Mouse (Mus musculus): ENCODE measurements around the gene Olfr1102. TPM values are rescaled to one million over a fixed set of nuclear protein-coding genes. Genes with fewer than 3 reads are reported as not detected.

Gene Olfr1102
- polyA plus RNA-seq (2011; ENCODE audit: insufficient read length, low read depth, missing spikeins): not detected in 2 replicates

DNA sequence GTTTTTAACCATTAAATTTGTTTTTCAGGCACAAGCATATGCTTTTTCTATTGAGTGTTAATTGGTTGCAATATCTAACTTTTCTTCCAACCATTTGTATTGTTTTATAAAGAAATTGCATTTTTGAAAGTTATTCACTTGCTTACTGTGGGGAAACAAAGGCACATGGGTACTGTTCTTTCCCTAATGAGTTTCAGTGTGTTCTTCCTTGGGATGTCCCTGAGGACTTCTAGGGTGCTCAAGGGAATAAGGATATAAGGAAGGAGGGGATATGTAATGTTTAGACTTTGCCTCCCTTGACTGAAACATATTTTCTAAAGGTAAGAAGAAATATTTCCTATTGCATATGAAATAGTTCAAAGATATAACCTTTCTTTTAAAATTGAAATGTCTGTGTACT is at the start of gene Olfr1102:
Gene Olfr1102, plus strand, starts transcription at position 301 of the 400 bp plus-strand sequence.
- TF ChIP-seq POLR2A (IDR thresholded peaks at IDR 0.05; ENCODE audit: low read depth, low read length) (no peak), CTCF (IDR thresholded peaks at IDR 0.05; ENCODE audit: borderline replicate concordance, insufficient read depth, low read length) (no peak)
- Histone ChIP-seq H3K27ac (ENCODE audit: insufficient read depth, low read length) (no peak within 1 kb of the TSS), H3K4me3 (ENCODE audit: insufficient read depth, low read length) (no peak within 1 kb of the TSS), H3K4me1 (ENCODE audit: control insufficient read depth, insufficient read depth, low read length) (no peaks in the 10 kb centered on the region)

DNA sequence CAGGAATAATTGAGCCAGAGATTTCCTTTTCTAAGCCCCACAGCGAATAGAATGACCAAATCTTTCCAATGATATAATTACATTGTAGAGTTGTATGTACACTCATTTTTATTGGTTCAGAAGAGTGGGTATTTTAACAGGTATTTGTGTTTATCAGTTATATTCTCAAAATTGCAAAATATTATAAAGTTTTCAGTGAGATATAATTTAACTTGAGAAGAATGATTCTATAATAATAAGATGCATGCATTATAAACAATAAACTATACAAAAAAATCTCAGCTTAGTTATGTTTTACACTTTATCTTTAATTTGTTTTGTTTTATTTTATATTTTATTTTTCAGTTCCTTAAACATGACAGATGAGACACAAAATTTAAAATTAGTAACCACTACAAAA is 37.6 kb upstream of the Olfr1102 start, which contains the start of gene Olfr1099:
Gene Olfr1099, minus strand, starts transcription at position 101 of the 400 bp plus-strand sequence.
- Histone ChIP-seq H3K4me3 (ENCODE audit: insufficient read depth, low read length) (no peak within 1 kb of the TSS), H3K4me1 (ENCODE audit: control insufficient read depth, insufficient read depth, low read length) (no peaks in the 10 kb centered on the region), H3K27ac (ENCODE audit: insufficient read depth, low read length) (no peak within 1 kb of the TSS)
- TF ChIP-seq POLR2A (IDR thresholded peaks at IDR 0.05; ENCODE audit: low read depth, low read length) (no peak), CTCF (IDR thresholded peaks at IDR 0.05; ENCODE audit: borderline replicate concordance, insufficient read depth, low read length) (no peak)

DNA sequence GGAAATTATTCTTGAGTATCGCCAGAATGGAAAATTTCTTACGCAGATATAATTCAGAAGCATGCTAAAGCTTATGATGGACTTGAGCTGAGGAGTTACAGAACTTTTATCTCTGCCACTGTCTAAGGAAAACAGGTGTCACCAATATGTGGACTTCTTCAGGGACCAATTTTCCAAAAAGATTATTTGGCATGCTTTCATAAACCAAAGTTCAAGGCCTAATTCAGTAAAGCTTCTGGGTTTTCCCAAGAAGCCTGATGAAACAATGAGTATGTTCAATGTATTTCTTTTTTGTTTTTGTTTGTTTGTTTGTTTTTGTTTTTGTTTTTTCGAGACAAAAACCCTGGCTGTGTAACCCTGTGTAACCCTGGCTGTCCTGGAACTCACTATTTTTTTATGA is 18.3 kb upstream of the Olfr1102 start, which contains the start of gene Olfr1100:
Gene Olfr1100, minus strand, starts transcription at position 101 of the 400 bp plus-strand sequence.
- TF ChIP-seq POLR2A (IDR thresholded peaks at IDR 0.05; ENCODE audit: low read depth, low read length): no peak
- no peak within 1 kb of the TSS for H3K4me3 ChIP-seq (ENCODE audit: insufficient read depth, low read length)
- no peaks in the 10 kb centered on the region for H3K4me1 ChIP-seq (ENCODE audit: control insufficient read depth, insufficient read depth, low read length)
- no peak within 1 kb of the TSS for H3K27ac ChIP-seq (ENCODE audit: insufficient read depth, low read length)

DNA sequence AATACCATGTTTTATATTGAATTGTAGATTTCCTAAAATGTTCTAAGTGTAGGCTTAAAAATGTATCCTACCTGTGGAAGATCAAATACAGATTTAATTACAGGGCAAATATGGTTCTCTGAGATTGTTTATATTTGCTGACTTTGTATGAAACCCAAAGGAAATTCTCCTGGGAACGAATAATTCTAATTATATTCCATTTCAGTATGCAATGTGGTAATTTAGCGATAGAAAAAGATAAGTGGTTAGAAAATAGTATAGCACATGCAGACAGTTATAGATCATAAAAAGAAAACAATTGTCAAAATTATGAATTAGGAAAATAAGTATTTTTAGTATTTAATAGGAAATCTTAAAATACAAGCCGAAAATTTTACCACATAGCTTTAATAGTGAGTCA is 7.1 kb upstream of the Olfr1102 start, which contains the start of gene Olfr1101:
Gene Olfr1101, minus strand, starts transcription at position 101 of the 400 bp plus-strand sequence.
- H3K4me3 ChIP-seq (ENCODE audit: insufficient read depth, low read length): no peak within 1 kb of the TSS
- H3K27ac ChIP-seq (ENCODE audit: insufficient read depth, low read length): no peak within 1 kb of the TSS
- TF ChIP-seq CTCF (IDR thresholded peaks at IDR 0.05; ENCODE audit: borderline replicate concordance, insufficient read depth, low read length) (no peak), POLR2A (IDR thresholded peaks at IDR 0.05; ENCODE audit: low read depth, low read length) (no peak)
- H3K4me1 ChIP-seq (ENCODE audit: control insufficient read depth, insufficient read depth, low read length): no peaks in the 10 kb centered on the region

GRCm38 (mm10) chr2:87026980-87027379 is 28.8 kb downstream of the Olfr1102 start, which contains the start of gene Olfr1104:
TSS of gene Olfr1104 (minus strand) at chr2:87027080.
- H3K27ac ChIP-seq (ENCODE audit: insufficient read depth, low read length): no peak within 1 kb of the TSS
- no peak within 1 kb of the TSS for H3K4me3 ChIP-seq (ENCODE audit: insufficient read depth, low read length)
- TF ChIP-seq POLR2A (IDR thresholded peaks at IDR 0.05; ENCODE audit: low read depth, low read length) (no peak), CTCF (IDR thresholded peaks at IDR 0.05; ENCODE audit: borderline replicate concordance, insufficient read depth, low read length) (no peak)
- H3K4me1 ChIP-seq (ENCODE audit: control insufficient read depth, insufficient read depth, low read length): no peaks in the 10 kb centered on the region

DNA sequence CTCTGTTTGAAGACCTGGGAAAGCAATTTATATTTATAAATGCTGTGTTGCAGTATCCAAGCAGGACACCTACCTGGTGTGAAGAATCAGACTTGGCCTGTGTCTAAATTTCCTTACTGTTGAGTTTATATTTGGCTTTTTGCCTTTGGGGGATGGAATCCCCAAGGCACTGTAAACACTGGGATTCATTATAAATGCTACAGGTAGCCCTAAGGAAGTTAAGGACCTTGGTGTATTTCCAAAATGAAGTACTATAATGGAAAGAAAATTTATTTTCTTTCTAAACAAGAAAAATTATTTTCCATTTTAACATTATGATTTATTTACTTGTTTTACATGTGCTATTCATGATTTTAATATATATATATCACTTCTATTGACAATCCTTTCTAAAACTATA is 38.2 kb downstream of the Olfr1102 start, which contains the start of gene Olfr1105:
Gene Olfr1105, minus strand, starts transcription at position 101 of the 400 bp plus-strand sequence.
- no peak within 1 kb of the TSS for H3K4me3 ChIP-seq (ENCODE audit: insufficient read depth, low read length)
- no peaks in the 10 kb centered on the region for H3K4me1 ChIP-seq (ENCODE audit: control insufficient read depth, insufficient read depth, low read length)
- no peak for TF ChIP-seq CTCF (IDR thresholded peaks at IDR 0.05; ENCODE audit: borderline replicate concordance, insufficient read depth, low read length)
- TF ChIP-seq POLR2A (IDR thresholded peaks at IDR 0.05; ENCODE audit: low read depth, low read length): no peak
- no peak within 1 kb of the TSS for H3K27ac ChIP-seq (ENCODE audit: insufficient read depth, low read length)

- Histone ChIP-seq H3K27ac (ENCODE audit: insufficient read depth, low read length) (no peak within 1 kb of the TSS), H3K4me1 (ENCODE audit: control insufficient read depth, insufficient read depth, low read length) (no peaks in the 10 kb centered on the region), H3K4me3 (ENCODE audit: insufficient read depth, low read length) (no peak within 1 kb of the TSS)
- no peak for TF ChIP-seq POLR2A (IDR thresholded peaks at IDR 0.05; ENCODE audit: low read depth, low read length)
- TF ChIP-seq CTCF (IDR thresholded peaks at IDR 0.05; ENCODE audit: borderline replicate concordance, insufficient read depth, low read length): no peak
These were observed 54.0 kb downstream of the Olfr1102 start, which contains the start of gene Olfr1106 for GRCm38 (mm10) chr2:87052173-87052572. TSS of gene Olfr1106 (minus strand) at chr2:87052273.

Other genes with a start within 250 kb of the Olfr1102 start
- gene Olfr1090, start 239.4 kb upstream of the Olfr1102 start, polyA plus RNA-seq (2011; ENCODE audit: insufficient read length, low read depth, missing spikeins): not detected in 2 replicates
- gene Olfr1093, start 215.9 kb upstream of the Olfr1102 start, polyA plus RNA-seq (2011; ENCODE audit: insufficient read length, low read depth, missing spikeins): not detected in 2 replicates
- gene Olfr141, start 188.4 kb upstream of the Olfr1102 start, polyA plus RNA-seq (2011; ENCODE audit: insufficient read length, low read depth, missing spikeins): not detected in 2 replicates
- not detected in 2 replicates for gene Olfr1094, start 173.7 kb upstream of the Olfr1102 start, polyA plus RNA-seq (2011; ENCODE audit: insufficient read length, low read depth, missing spikeins)
- not detected in 2 replicates for gene Olfr1095, start 146.7 kb upstream of the Olfr1102 start, polyA plus RNA-seq (2011; ENCODE audit: insufficient read length, low read depth, missing spikeins)
- not detected in 2 replicates for gene Gm13723, start 123.6 kb upstream of the Olfr1102 start, polyA plus RNA-seq (2011; ENCODE audit: insufficient read length, low read depth, missing spikeins)
- not detected in 2 replicates for gene Olfr1097, start 106.2 kb upstream of the Olfr1102 start, polyA plus RNA-seq (2011; ENCODE audit: insufficient read length, low read depth, missing spikeins)
- gene Olfr1098, start 73.9 kb upstream of the Olfr1102 start, polyA plus RNA-seq (2011; ENCODE audit: insufficient read length, low read depth, missing spikeins): not detected in 2 replicates
- not detected in 2 replicates for gene Olfr1099, start 37.7 kb upstream of the Olfr1102 start, polyA plus RNA-seq (2011; ENCODE audit: insufficient read length, low read depth, missing spikeins)
- gene Olfr1100, start 18.4 kb upstream of the Olfr1102 start, polyA plus RNA-seq (2011; ENCODE audit: insufficient read length, low read depth, missing spikeins): not detected in 2 replicates
- gene Olfr1101, start 7.2 kb upstream of the Olfr1102 start, polyA plus RNA-seq (2011; ENCODE audit: insufficient read length, low read depth, missing spikeins): not detected in 2 replicates
- not detected in 2 replicates for gene Olfr1104, start 28.7 kb downstream of the Olfr1102 start, polyA plus RNA-seq (2011; ENCODE audit: insufficient read length, low read depth, missing spikeins)
- not detected in 2 replicates for gene Olfr1105, start 38.1 kb downstream of the Olfr1102 start, polyA plus RNA-seq (2011; ENCODE audit: insufficient read length, low read depth, missing spikeins)
- gene Olfr1106, start 53.9 kb downstream of the Olfr1102 start, polyA plus RNA-seq (2011; ENCODE audit: insufficient read length, low read depth, missing spikeins): not detected in 2 replicates
- not detected in 2 replicates for gene Olfr1107, start 77.4 kb downstream of the Olfr1102 start, polyA plus RNA-seq (2011; ENCODE audit: insufficient read length, low read depth, missing spikeins)
- gene Olfr1109, start 97.6 kb downstream of the Olfr1102 start, polyA plus RNA-seq (2011; ENCODE audit: insufficient read length, low read depth, missing spikeins): not detected in 2 replicates
- not detected in 2 replicates for gene Olfr259, start 116.2 kb downstream of the Olfr1102 start, polyA plus RNA-seq (2011; ENCODE audit: insufficient read length, low read depth, missing spikeins)
- not detected in 2 replicates for gene Olfr1110, start 141.9 kb downstream of the Olfr1102 start, polyA plus RNA-seq (2011; ENCODE audit: insufficient read length, low read depth, missing spikeins)
- not detected in 2 replicates for gene Olfr1111, start 154.2 kb downstream of the Olfr1102 start, polyA plus RNA-seq (2011; ENCODE audit: insufficient read length, low read depth, missing spikeins)
- gene Olfr1112, start 189.4 kb downstream of the Olfr1102 start, polyA plus RNA-seq (2011; ENCODE audit: insufficient read length, low read depth, missing spikeins): not detected in 2 replicates
- not detected in 2 replicates for gene Olfr1113, start 210.6 kb downstream of the Olfr1102 start, polyA plus RNA-seq (2011; ENCODE audit: insufficient read length, low read depth, missing spikeins)
- gene Olfr1115, start 249.6 kb downstream of the Olfr1102 start, polyA plus RNA-seq (2011; ENCODE audit: insufficient read length, low read depth, missing spikeins): not detected in 2 replicates

Data from embryonic fibroblast, embryonic 13.5 days (primary cell).